Mouse (Mus musculus): ENCODE results near the gene Pitx2. TPM values are rescaled to one million over a fixed set of nuclear protein-coding genes. Genes with fewer than 3 reads are reported as not detected.

The Pitx2 gene
- 0.51 TPM for polyA plus RNA-seq (2017; shearing (Covaris generic))

GRCm38 (mm10) chr3:129199609-129200500 lies at the start of gene Pitx2:
Gene Pitx2, plus strand, starts transcription at chr3:129199878.

Other genes starting within 250 kb of the Pitx2 start
- 0.14 TPM for gene Enpep, start 132.8 kb downstream of the Pitx2 start, polyA plus RNA-seq (2017; shearing (Covaris generic))

Data from CD4-positive, CD25-positive, alpha-beta regulatory T cell (primary cell).